Mouse (Mus musculus): Measurements from ENCODE around the gene Tmem80. TPM values are rescaled to one million over a fixed set of nuclear protein-coding genes. Genes with fewer than 3 reads are reported as not detected.

The Tmem80 gene
- total and polyA plus RNA-seq, 2 experiments from 2014 or later = 23.6 to 29.8 TPM

DNA sequence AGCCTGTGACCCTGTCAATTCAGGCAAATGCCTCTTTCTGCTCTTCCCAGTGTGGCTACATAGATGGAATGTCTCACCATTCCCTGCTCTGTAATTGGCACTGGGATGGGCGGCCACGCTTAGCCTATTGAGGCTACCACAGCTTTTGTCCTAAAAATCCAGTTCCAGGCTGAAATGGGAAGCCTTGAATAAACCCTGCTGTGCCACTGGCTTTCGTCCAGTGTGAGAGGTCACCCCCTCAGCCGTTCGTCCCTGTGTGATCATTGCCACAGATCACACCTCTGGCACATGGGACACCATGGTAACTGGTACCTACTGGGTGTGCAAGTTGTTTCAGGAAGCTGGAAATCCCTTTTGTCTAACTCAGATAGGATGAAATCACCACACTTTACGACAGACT, 46.1 kb downstream of the Tmem80 start:
- H3K4me1 ChIP-seq (ENCODE audit: control insufficient read depth, insufficient read depth) = no peaks in the 10 kb centered on the region
- no peak for TF ChIP-seq EP300 (IDR thresholded peaks at IDR 0.05; ENCODE audit: low read depth)
- no peak for TF ChIP-seq CTCF (IDR thresholded peaks at IDR 0.05; ENCODE audit: low read depth)
- H3K4me3 ChIP-seq (ENCODE audit: low read depth, low read length) = no peak overlapping the region
- no peaks in the 10 kb centered on the region for H3K9me3 ChIP-seq (replicated peaks; ENCODE audit: control insufficient read depth, low read length)
- no peaks in the 10 kb centered on the region for H3K36me3 ChIP-seq (replicated peaks; ENCODE audit: control insufficient read depth, insufficient read depth, low read length)
- ATAC-seq (ENCODE audit: insufficient read depth, low read depth) (no peak), DNase-seq (ENCODE audit: low spot score) (no peak)
- H3K4me2 ChIP-seq (ENCODE audit: low read depth, low read length) = no peak overlapping the region
- H3K9ac ChIP-seq (replicated peaks; ENCODE audit: low read depth, low read length) = no peak overlapping the region
- no peaks in the 10 kb centered on the region for H3K27me3 ChIP-seq (ENCODE audit: control insufficient read depth, insufficient read depth, low read length)
- WGBS = 69% methylated on average over 6 of the region's 6 CpGs
- H3K27ac ChIP-seq (ENCODE audit: low read depth) = no peak overlapping the region

DNA sequence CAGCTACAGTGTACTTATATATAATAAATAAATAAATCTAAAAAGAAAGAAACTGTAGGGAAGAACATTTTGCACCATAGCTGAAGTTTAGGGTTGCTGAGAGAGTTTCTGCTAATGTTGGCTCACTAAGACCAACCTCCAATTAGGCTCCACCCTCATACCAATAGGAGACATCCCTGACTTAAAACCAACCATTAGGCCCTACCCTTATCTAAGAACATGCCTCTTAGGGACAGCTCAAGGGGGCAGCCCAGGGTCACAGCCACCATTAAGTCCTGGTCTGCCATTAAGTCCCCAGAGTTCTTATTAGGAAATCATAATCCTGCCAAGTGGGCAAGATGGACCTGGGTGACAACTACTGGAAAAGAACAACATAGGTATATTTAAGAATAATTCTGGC, 46.9 kb downstream of the Tmem80 start:
- no peak overlapping the region for H3K4me3 ChIP-seq (ENCODE audit: low read depth, low read length)
- H3K4me1 ChIP-seq (ENCODE audit: control insufficient read depth, insufficient read depth) = no peaks in the 10 kb centered on the region
- H3K9ac ChIP-seq (replicated peaks; ENCODE audit: low read depth, low read length) = no peak overlapping the region
- H3K4me2 ChIP-seq (ENCODE audit: low read depth, low read length) = no peak overlapping the region
- no peaks in the 10 kb centered on the region for H3K36me3 ChIP-seq (replicated peaks; ENCODE audit: control insufficient read depth, insufficient read depth, low read length)
- TF ChIP-seq CTCF (IDR thresholded peaks at IDR 0.05; ENCODE audit: low read depth) (no peak), EP300 (IDR thresholded peaks at IDR 0.05; ENCODE audit: low read depth) (no peak)
- no peak for ATAC-seq (ENCODE audit: insufficient read depth, low read depth)
- H3K27me3 ChIP-seq (ENCODE audit: control insufficient read depth, insufficient read depth, low read length) = no peaks in the 10 kb centered on the region
- H3K9me3 ChIP-seq (replicated peaks; ENCODE audit: control insufficient read depth, low read length) = no peaks in the 10 kb centered on the region
- no peak for DNase-seq (ENCODE audit: low spot score)
- no peak overlapping the region for H3K27ac ChIP-seq (ENCODE audit: low read depth)

DNA sequence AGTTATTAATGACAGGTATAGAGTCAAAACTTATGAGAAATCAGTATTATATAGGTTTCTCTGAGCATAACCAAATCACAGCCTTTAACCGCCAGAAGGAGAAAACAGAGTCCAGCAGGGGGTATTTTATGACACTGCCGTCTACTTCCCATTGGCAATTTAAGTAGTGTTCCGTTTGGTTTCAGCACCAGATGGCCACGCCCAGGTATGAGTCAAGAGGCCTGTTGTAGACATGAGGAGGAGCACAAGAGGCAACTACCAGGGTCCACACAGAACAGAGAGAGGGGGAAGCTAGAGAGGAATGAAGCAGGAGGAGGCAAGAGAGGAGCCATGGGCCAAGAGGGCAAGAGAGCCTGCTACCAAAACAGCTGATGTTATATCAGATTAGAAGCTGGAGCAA, 52.0 kb downstream of the Tmem80 start:
- ATAC-seq (ENCODE audit: insufficient read depth, low read depth) = no peak
- Histone ChIP-seq H3K27me3 (ENCODE audit: control insufficient read depth, insufficient read depth, low read length) (no peaks in the 10 kb centered on the region), H3K9me3 (replicated peaks; ENCODE audit: control insufficient read depth, low read length) (no peaks in the 10 kb centered on the region), H3K4me2 (ENCODE audit: low read depth, low read length) (no peak overlapping the region), H3K27ac (ENCODE audit: low read depth) (no peak overlapping the region), H3K4me1 (ENCODE audit: control insufficient read depth, insufficient read depth) (no peaks in the 10 kb centered on the region), H3K9ac (replicated peaks; ENCODE audit: low read depth, low read length) (no peak overlapping the region), H3K4me3 (ENCODE audit: low read depth, low read length) (no peak overlapping the region), H3K36me3 (replicated peaks; ENCODE audit: control insufficient read depth, insufficient read depth, low read length) (no peaks in the 10 kb centered on the region)
- no peak for TF ChIP-seq EP300 (IDR thresholded peaks at IDR 0.05; ENCODE audit: low read depth)
- no peak for TF ChIP-seq CTCF (IDR thresholded peaks at IDR 0.05; ENCODE audit: low read depth)
- no peak for DNase-seq (ENCODE audit: low spot score)
- whole genome bisulfite sequencing = 55% methylated on average over 4 of the region's 4 CpGs

DNA sequence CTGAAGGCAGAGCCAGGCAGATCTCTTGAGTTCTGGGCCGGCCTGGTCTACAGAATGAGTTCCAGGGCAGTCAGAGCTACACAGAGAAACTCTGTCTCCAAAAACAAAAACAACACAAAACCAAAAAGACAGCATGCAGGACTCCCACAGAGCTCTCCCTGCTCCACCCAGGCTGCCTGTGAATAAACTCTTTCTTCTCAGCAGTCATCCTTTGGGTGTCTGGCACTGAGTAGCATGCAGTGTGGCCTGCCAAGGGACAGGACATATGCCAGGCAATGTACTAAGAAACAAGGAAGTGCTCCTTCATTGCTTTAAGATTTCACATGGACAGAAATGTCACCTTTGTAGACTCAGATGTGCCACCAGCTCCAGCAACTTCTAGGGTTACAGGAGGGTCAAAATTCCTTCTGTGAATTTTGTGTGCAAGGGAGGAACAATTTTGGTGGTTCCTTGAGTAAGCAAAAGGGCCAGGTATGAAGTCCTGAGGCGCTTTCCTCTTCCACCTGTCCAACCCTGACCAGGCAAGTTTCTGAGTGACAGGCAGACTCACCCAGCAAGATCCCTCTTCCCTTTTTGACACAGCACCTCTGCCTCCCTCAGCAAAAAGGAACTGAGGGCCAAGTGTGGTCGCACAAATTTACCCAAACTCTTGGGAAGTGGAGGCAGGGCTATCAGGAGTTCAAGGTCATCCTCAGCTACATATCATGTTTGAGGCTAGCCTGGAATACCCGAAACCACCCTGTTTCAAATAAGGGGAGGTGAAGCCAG, 53.7 kb downstream of the Tmem80 start:
- no peak overlapping the region for H3K4me3 ChIP-seq (ENCODE audit: low read depth, low read length)
- DNase-seq (ENCODE audit: low spot score) = no peak
- 63% methylated on average over 4 of the region's 4 CpGs for WGBS
- no peak for TF ChIP-seq EP300 (IDR thresholded peaks at IDR 0.05; ENCODE audit: low read depth)
- no peak for TF ChIP-seq CTCF (IDR thresholded peaks at IDR 0.05; ENCODE audit: low read depth)
- H3K4me2 ChIP-seq (ENCODE audit: low read depth, low read length) = no peak overlapping the region
- H3K27ac ChIP-seq (ENCODE audit: low read depth) = no peak overlapping the region
- no peaks in the 10 kb centered on the region for H3K9me3 ChIP-seq (replicated peaks; ENCODE audit: control insufficient read depth, low read length)
- no peaks in the 10 kb centered on the region for H3K36me3 ChIP-seq (replicated peaks; ENCODE audit: control insufficient read depth, insufficient read depth, low read length)
- no peaks in the 10 kb centered on the region for H3K27me3 ChIP-seq (ENCODE audit: control insufficient read depth, insufficient read depth, low read length)
- no peak overlapping the region for H3K9ac ChIP-seq (replicated peaks; ENCODE audit: low read depth, low read length)
- H3K4me1 ChIP-seq (ENCODE audit: control insufficient read depth, insufficient read depth) = no peaks in the 10 kb centered on the region
- ATAC-seq (ENCODE audit: insufficient read depth, low read depth) = no peak

Other genes starting within 250 kb of the Tmem80 start
- gene Pkp3, start 249.5 kb upstream of the Tmem80 start, total RNA-seq (2014; rRNA removed; ENCODE audit: low replicate concordance) = 3.8 TPM in 1 of 2 replicates, not detected in the other
- 0.19 and 0.20 TPM in 2 replicates for gene Pkp3, start 249.5 kb upstream of the Tmem80 start, polyA plus RNA-seq (2015; fragmentation: Nextera tagmentation; extraction: Ambion mirVana)
- gene Sigirr, start 227.2 kb upstream of the Tmem80 start, total RNA-seq (2014; rRNA removed; ENCODE audit: low replicate concordance) = 10.3 and 16.8 TPM in 2 replicates
- gene Sigirr, start 227.2 kb upstream of the Tmem80 start, polyA plus RNA-seq (2015; fragmentation: Nextera tagmentation; extraction: Ambion mirVana) = 4.2 and 5.1 TPM in 2 replicates
- gene Ano9, start 209.9 kb upstream of the Tmem80 start, total RNA-seq (2014; rRNA removed; ENCODE audit: low replicate concordance) = not detected in 2 replicates
- 0.04 and 0.07 TPM in 2 replicates for gene Ano9, start 209.9 kb upstream of the Tmem80 start, polyA plus RNA-seq (2015; fragmentation: Nextera tagmentation; extraction: Ambion mirVana)
- 22.3 and 35.5 TPM in 2 replicates for gene Ptdss2, start 205.4 kb upstream of the Tmem80 start, total RNA-seq (2014; rRNA removed; ENCODE audit: low replicate concordance)
- gene Ptdss2, start 205.4 kb upstream of the Tmem80 start, polyA plus RNA-seq (2015; fragmentation: Nextera tagmentation; extraction: Ambion mirVana) = 54.8 and 56.9 TPM in 2 replicates
- 157 and 172 TPM in 2 replicates for gene Rnh1, start 154.9 kb upstream of the Tmem80 start, total RNA-seq (2014; rRNA removed; ENCODE audit: low replicate concordance)
- 88.3 and 90.2 TPM in 2 replicates for gene Rnh1, start 154.9 kb upstream of the Tmem80 start, polyA plus RNA-seq (2015; fragmentation: Nextera tagmentation; extraction: Ambion mirVana)
- 72.2 and 74.9 TPM in 2 replicates for gene Hras, start 133.7 kb upstream of the Tmem80 start, total RNA-seq (2014; rRNA removed; ENCODE audit: low replicate concordance)
- 73.5 and 78.9 TPM in 2 replicates for gene Hras, start 133.7 kb upstream of the Tmem80 start, polyA plus RNA-seq (2015; fragmentation: Nextera tagmentation; extraction: Ambion mirVana)
- gene Lrrc56, start 133.6 kb upstream of the Tmem80 start, total RNA-seq (2014; rRNA removed; ENCODE audit: low replicate concordance) = 1.1 and 5.6 TPM in 2 replicates
- 2.9 TPM in 2 replicates for gene Lrrc56, start 133.6 kb upstream of the Tmem80 start, polyA plus RNA-seq (2015; fragmentation: Nextera tagmentation; extraction: Ambion mirVana)
- gene Lmntd2, start 113.7 kb upstream of the Tmem80 start, total RNA-seq (2014; rRNA removed; ENCODE audit: low replicate concordance) = 0.12 TPM in 1 of 2 replicates, not detected in the other
- gene Lmntd2, start 113.7 kb upstream of the Tmem80 start, polyA plus RNA-seq (2015; fragmentation: Nextera tagmentation; extraction: Ambion mirVana) = 0.07 and 0.15 TPM in 2 replicates
- gene Rassf7, start 111.9 kb upstream of the Tmem80 start, total RNA-seq (2014; rRNA removed; ENCODE audit: low replicate concordance) = 6.7 and 43.2 TPM in 2 replicates
- 5.8 and 7.1 TPM in 2 replicates for gene Rassf7, start 111.9 kb upstream of the Tmem80 start, polyA plus RNA-seq (2015; fragmentation: Nextera tagmentation; extraction: Ambion mirVana)
- 28.9 and 31.9 TPM in 2 replicates for gene Phrf1, start 99.0 kb upstream of the Tmem80 start, total RNA-seq (2014; rRNA removed; ENCODE audit: low replicate concordance)
- gene Phrf1, start 99.0 kb upstream of the Tmem80 start, polyA plus RNA-seq (2015; fragmentation: Nextera tagmentation; extraction: Ambion mirVana) = 17.4 and 20.4 TPM in 2 replicates
- gene Irf7, start 61.3 kb upstream of the Tmem80 start, total RNA-seq (2014; rRNA removed; ENCODE audit: low replicate concordance) = 10.0 and 18.8 TPM in 2 replicates
- gene Irf7, start 61.3 kb upstream of the Tmem80 start, polyA plus RNA-seq (2015; fragmentation: Nextera tagmentation; extraction: Ambion mirVana) = 6.2 and 7.5 TPM in 2 replicates
- not detected in 2 replicates for gene Cdhr5, start 51.0 kb upstream of the Tmem80 start, total RNA-seq (2014; rRNA removed; ENCODE audit: low replicate concordance)
- gene Cdhr5, start 51.0 kb upstream of the Tmem80 start, polyA plus RNA-seq (2015; fragmentation: Nextera tagmentation; extraction: Ambion mirVana) = not detected in 2 replicates
- not detected in 2 replicates for gene Sct, start 48.6 kb upstream of the Tmem80 start, total RNA-seq (2014; rRNA removed; ENCODE audit: low replicate concordance)
- gene Sct, start 48.6 kb upstream of the Tmem80 start, polyA plus RNA-seq (2015; fragmentation: Nextera tagmentation; extraction: Ambion mirVana) = 1.0 and 1.6 TPM in 2 replicates
- not detected in 2 replicates for gene Drd4, start 35.7 kb upstream of the Tmem80 start, total RNA-seq (2014; rRNA removed; ENCODE audit: low replicate concordance)
- 0.07 TPM in 1 of 2 replicates, not detected in the other for gene Drd4, start 35.7 kb upstream of the Tmem80 start, polyA plus RNA-seq (2015; fragmentation: Nextera tagmentation; extraction: Ambion mirVana)
- gene Deaf1, start within 50 bp of the Tmem80 start, total RNA-seq (2014; rRNA removed; ENCODE audit: low replicate concordance) = 26.4 and 30.6 TPM in 2 replicates
- gene Deaf1, start within 50 bp of the Tmem80 start, polyA plus RNA-seq (2015; fragmentation: Nextera tagmentation; extraction: Ambion mirVana) = 21.2 and 22.0 TPM in 2 replicates
- 2.7 and 8.9 TPM in 2 replicates for gene Eps8l2, start 11.1 kb downstream of the Tmem80 start, total RNA-seq (2014; rRNA removed; ENCODE audit: low replicate concordance)
- 0.67 and 0.69 TPM in 2 replicates for gene Eps8l2, start 11.1 kb downstream of the Tmem80 start, polyA plus RNA-seq (2015; fragmentation: Nextera tagmentation; extraction: Ambion mirVana)
- 151 and 173 TPM in 2 replicates for gene Taldo1, start 64.5 kb downstream of the Tmem80 start, total RNA-seq (2014; rRNA removed; ENCODE audit: low replicate concordance)
- 225 and 238 TPM in 2 replicates for gene Taldo1, start 64.5 kb downstream of the Tmem80 start, polyA plus RNA-seq (2015; fragmentation: Nextera tagmentation; extraction: Ambion mirVana)
- 29.4 and 32.7 TPM in 2 replicates for gene Gatd1, start 86.4 kb downstream of the Tmem80 start, total RNA-seq (2014; rRNA removed; ENCODE audit: low replicate concordance)
- 19.9 and 24.2 TPM in 2 replicates for gene Gatd1, start 86.4 kb downstream of the Tmem80 start, polyA plus RNA-seq (2015; fragmentation: Nextera tagmentation; extraction: Ambion mirVana)
- gene Cend1, start 101.8 kb downstream of the Tmem80 start, total RNA-seq (2014; rRNA removed; ENCODE audit: low replicate concordance) = 0.27 and 3.2 TPM in 2 replicates
- 1.7 and 1.8 TPM in 2 replicates for gene Cend1, start 101.8 kb downstream of the Tmem80 start, polyA plus RNA-seq (2015; fragmentation: Nextera tagmentation; extraction: Ambion mirVana)
- gene Slc25a22, start 110.2 kb downstream of the Tmem80 start, total RNA-seq (2014; rRNA removed; ENCODE audit: low replicate concordance) = 9.7 and 17.7 TPM in 2 replicates
- 11.8 and 13.1 TPM in 2 replicates for gene Slc25a22, start 110.2 kb downstream of the Tmem80 start, polyA plus RNA-seq (2015; fragmentation: Nextera tagmentation; extraction: Ambion mirVana)
- 0.15 and 2.0 TPM in 2 replicates for gene Pidd1, start 116.3 kb downstream of the Tmem80 start, total RNA-seq (2014; rRNA removed; ENCODE audit: low replicate concordance)
- gene Pidd1, start 116.3 kb downstream of the Tmem80 start, polyA plus RNA-seq (2015; fragmentation: Nextera tagmentation; extraction: Ambion mirVana) = 1.7 and 2.3 TPM in 2 replicates
- 302 and 309 TPM in 2 replicates for gene Rplp2, start 119.6 kb downstream of the Tmem80 start, total RNA-seq (2014; rRNA removed; ENCODE audit: low replicate concordance)
- gene Rplp2, start 119.6 kb downstream of the Tmem80 start, polyA plus RNA-seq (2015; fragmentation: Nextera tagmentation; extraction: Ambion mirVana) = 880 and 926 TPM in 2 replicates
- gene Pnpla2, start 127.5 kb downstream of the Tmem80 start, total RNA-seq (2014; rRNA removed; ENCODE audit: low replicate concordance) = 47.9 and 63.8 TPM in 2 replicates
- 157 and 159 TPM in 2 replicates for gene Pnpla2, start 127.5 kb downstream of the Tmem80 start, polyA plus RNA-seq (2015; fragmentation: Nextera tagmentation; extraction: Ambion mirVana)
- 6.2 and 134 TPM in 2 replicates for gene Cracr2b, start 133.4 kb downstream of the Tmem80 start, total RNA-seq (2014; rRNA removed; ENCODE audit: low replicate concordance)
- gene Cracr2b, start 133.4 kb downstream of the Tmem80 start, polyA plus RNA-seq (2015; fragmentation: Nextera tagmentation; extraction: Ambion mirVana) = 23.9 and 24.2 TPM in 2 replicates
- 288 and 323 TPM in 2 replicates for gene Cd151, start 139.7 kb downstream of the Tmem80 start, total RNA-seq (2014; rRNA removed; ENCODE audit: low replicate concordance)
- 37.8 and 39.7 TPM in 2 replicates for gene Cd151, start 139.7 kb downstream of the Tmem80 start, polyA plus RNA-seq (2015; fragmentation: Nextera tagmentation; extraction: Ambion mirVana)
- 17.4 and 32.3 TPM in 2 replicates for gene Polr2l, start 147.4 kb downstream of the Tmem80 start, total RNA-seq (2014; rRNA removed; ENCODE audit: low replicate concordance)
- gene Polr2l, start 147.4 kb downstream of the Tmem80 start, polyA plus RNA-seq (2015; fragmentation: Nextera tagmentation; extraction: Ambion mirVana) = 77.6 and 81.3 TPM in 2 replicates
- 84.2 and 87.8 TPM in 2 replicates for gene Tspan4, start 147.5 kb downstream of the Tmem80 start, total RNA-seq (2014; rRNA removed; ENCODE audit: low replicate concordance)
- 72.2 and 72.3 TPM in 2 replicates for gene Tspan4, start 147.5 kb downstream of the Tmem80 start, polyA plus RNA-seq (2015; fragmentation: Nextera tagmentation; extraction: Ambion mirVana)
- gene Chid1, start 212.1 kb downstream of the Tmem80 start, total RNA-seq (2014; rRNA removed; ENCODE audit: low replicate concordance) = 12.5 and 23.5 TPM in 2 replicates
- gene Chid1, start 212.1 kb downstream of the Tmem80 start, polyA plus RNA-seq (2015; fragmentation: Nextera tagmentation; extraction: Ambion mirVana) = 17.7 and 20.3 TPM in 2 replicates
- 60.4 and 63.3 TPM in 2 replicates for gene Ap2a2, start 234.4 kb downstream of the Tmem80 start, total RNA-seq (2014; rRNA removed; ENCODE audit: low replicate concordance)
- 28.7 and 30.6 TPM in 2 replicates for gene Ap2a2, start 234.4 kb downstream of the Tmem80 start, polyA plus RNA-seq (2015; fragmentation: Nextera tagmentation; extraction: Ambion mirVana)

Data from heart, postnatal 0 days (tissue).